Mouse (Mus musculus): Measurements from ENCODE around the gene Ccdc142. TPM values are rescaled to one million over a fixed set of nuclear protein-coding genes. Genes with fewer than 3 reads are reported as not detected.

The Ccdc142 gene
- polyA plus RNA-seq, 1 experiment from 2014 or later, result 2.0 TPM

- peak overlapping the region; percentile 27 for H3K4me2 ChIP-seq (ENCODE audit: low read length)
- no peak for TF ChIP-seq CTCF (IDR thresholded peaks at IDR 0.05; ENCODE audit: low read depth)
- 0 out of 2 replicates have a peak, but pooled peaks cover 9% of the 10 kb centered on the region for H3K4me1 ChIP-seq (replicated peaks; ENCODE audit: insufficient read depth, low read length)
- DNase-seq (ENCODE audit: low spot score), result peak; percentile 76
- peak overlapping the region; percentile 64 for H3K27ac ChIP-seq
- no peak for ATAC-seq (replicated peaks; ENCODE audit: low FRiP score, low read depth)
- no peak overlapping the region for H3K4me3 ChIP-seq (replicated peaks; ENCODE audit: low read depth, low read length)
- no peaks in the 10 kb centered on the region for H3K36me3 ChIP-seq (ENCODE audit: insufficient read depth, low read length)
- no peak overlapping the region for H3K9ac ChIP-seq (ENCODE audit: low read depth, low read length)
- WGBS, result 29% methylated on average over 6 of the region's 6 CpGs
- peaks cover 15% of the 10 kb centered on the region; the same call in 1 of the 2 replicates for H3K27me3 ChIP-seq (ENCODE audit: insufficient read depth, low read length)
- no peaks in the 10 kb centered on the region for H3K9me3 ChIP-seq (replicated peaks; ENCODE audit: low read length)
These were observed 8.8 kb upstream of the Ccdc142 start for GRCm38 (mm10) chr6:83092416-83093127.

- ATAC-seq (replicated peaks; ENCODE audit: low FRiP score, low read depth) (no peak), DNase-seq (ENCODE audit: low spot score) (no peak)
- H3K4me3 ChIP-seq (replicated peaks; ENCODE audit: low read depth, low read length), result no peak overlapping the region
- no peak for TF ChIP-seq CTCF (IDR thresholded peaks at IDR 0.05; ENCODE audit: low read depth)
- H3K4me2 ChIP-seq (ENCODE audit: low read length), result no peak overlapping the region
- no peak overlapping the region for H3K9ac ChIP-seq (ENCODE audit: low read depth, low read length)
- no peaks in the 10 kb centered on the region for H3K9me3 ChIP-seq (replicated peaks; ENCODE audit: low read length)
- H3K27me3 ChIP-seq (ENCODE audit: insufficient read depth, low read length), result no peaks in the 10 kb centered on the region
- no peaks in the 10 kb centered on the region for H3K36me3 ChIP-seq (ENCODE audit: insufficient read depth, low read length)
- no peak overlapping the region for H3K27ac ChIP-seq
- WGBS, result 60% methylated on average over 6 of the region's 6 CpGs
- 0 out of 2 replicates have a peak, but pooled peaks cover 9% of the 10 kb centered on the region for H3K4me1 ChIP-seq (replicated peaks; ENCODE audit: insufficient read depth, low read length)
These were observed 5.4 kb upstream of the Ccdc142 start for GRCm38 (mm10) chr6:83095968-83096367.

- Histone ChIP-seq H3K4me1 (replicated peaks; ENCODE audit: insufficient read depth, low read length) (peaks cover 18% of the 10 kb centered on the region), H3K27me3 (ENCODE audit: insufficient read depth, low read length) (no peaks in the 10 kb centered on the region), H3K36me3 (ENCODE audit: insufficient read depth, low read length) (no peaks in the 10 kb centered on the region), H3K4me3 (replicated peaks; ENCODE audit: low read depth, low read length) (no peak overlapping the region), H3K4me2 (ENCODE audit: low read length) (no peak overlapping the region), H3K9me3 (replicated peaks; ENCODE audit: low read length) (no peaks in the 10 kb centered on the region), H3K27ac (0 out of 2 replicates have a peak overlapping the region, but pooled peaks have one; percentile 5), H3K9ac (ENCODE audit: low read depth, low read length) (no peak overlapping the region)
- TF ChIP-seq CTCF (IDR thresholded peaks at IDR 0.05; ENCODE audit: low read depth), result no peak
- ATAC-seq (replicated peaks; ENCODE audit: low FRiP score, low read depth) (no peak), DNase-seq (ENCODE audit: low spot score) (peak; percentile 89)
- 13% methylated on average over 2 of the region's 2 CpGs for WGBS
These were observed 3.0 kb upstream of the Ccdc142 start for GRCm38 (mm10) chr6:83098411-83098810.

- peak overlapping the region; percentile 81 for H3K4me2 ChIP-seq (ENCODE audit: low read length)
- peak; percentile 69 for TF ChIP-seq CTCF (IDR thresholded peaks at IDR 0.05; ENCODE audit: low read depth)
- ATAC-seq (replicated peaks; ENCODE audit: low FRiP score, low read depth) (peak; percentile 67), DNase-seq (ENCODE audit: low spot score) (peak; percentile 80)
- peak overlapping the region; percentile 83 for H3K27ac ChIP-seq
- H3K9ac ChIP-seq (ENCODE audit: low read depth, low read length), result peak overlapping the region; percentile 81
- WGBS, result under 1% methylated on average over 63 of the region's 74 CpGs
- H3K4me1 ChIP-seq (replicated peaks; ENCODE audit: insufficient read depth, low read length), result peaks cover 19% of the 10 kb centered on the region
- peak overlapping the region; percentile 71 for H3K4me3 ChIP-seq (replicated peaks; ENCODE audit: low read depth, low read length)
- H3K36me3 ChIP-seq (ENCODE audit: insufficient read depth, low read length), result no peaks in the 10 kb centered on the region
- H3K9me3 ChIP-seq (replicated peaks; ENCODE audit: low read length), result no peaks in the 10 kb centered on the region
- no peaks in the 10 kb centered on the region for H3K27me3 ChIP-seq (ENCODE audit: insufficient read depth, low read length)
These were observed 521 bp downstream of the Ccdc142 start for GRCm38 (mm10) chr6:83101688-83102556.

GRCm38 (mm10) chr6:83103130-83103650 is 1.8 kb downstream of the Ccdc142 start:
- WGBS, result 58% methylated on average over 11 of the region's 11 CpGs
- peak overlapping the region; percentile 81; the same call in 1 of the 2 replicates for H3K4me2 ChIP-seq (ENCODE audit: low read length)
- no peaks in the 10 kb centered on the region for H3K9me3 ChIP-seq (replicated peaks; ENCODE audit: low read length)
- no peak for DNase-seq (ENCODE audit: low spot score)
- H3K36me3 ChIP-seq (ENCODE audit: insufficient read depth, low read length), result no peaks in the 10 kb centered on the region
- no peaks in the 10 kb centered on the region for H3K27me3 ChIP-seq (ENCODE audit: insufficient read depth, low read length)
- no peak overlapping the region for H3K4me3 ChIP-seq (replicated peaks; ENCODE audit: low read depth, low read length)
- peaks cover 19% of the 10 kb centered on the region for H3K4me1 ChIP-seq (replicated peaks; ENCODE audit: insufficient read depth, low read length)
- H3K9ac ChIP-seq (ENCODE audit: low read depth, low read length), result peak overlapping the region; percentile 81
- TF ChIP-seq CTCF (IDR thresholded peaks at IDR 0.05; ENCODE audit: low read depth), result no peak
- ATAC-seq (replicated peaks; ENCODE audit: low FRiP score, low read depth), result no peak
- H3K27ac ChIP-seq, result no peak overlapping the region

GRCm38 (mm10) chr6:83104158-83104557 is 2.8 kb downstream of the Ccdc142 start:
- Histone ChIP-seq H3K27ac (no peak overlapping the region), H3K4me3 (replicated peaks; ENCODE audit: low read depth, low read length) (no peak overlapping the region), H3K4me2 (ENCODE audit: low read length) (no peak overlapping the region), H3K27me3 (ENCODE audit: insufficient read depth, low read length) (no peaks in the 10 kb centered on the region), H3K4me1 (replicated peaks; ENCODE audit: insufficient read depth, low read length) (peaks cover 19% of the 10 kb centered on the region), H3K9ac (ENCODE audit: low read depth, low read length) (no peak overlapping the region), H3K36me3 (ENCODE audit: insufficient read depth, low read length) (no peaks in the 10 kb centered on the region), H3K9me3 (replicated peaks; ENCODE audit: low read length) (no peaks in the 10 kb centered on the region)
- ATAC-seq (replicated peaks; ENCODE audit: low FRiP score, low read depth) (no peak), DNase-seq (ENCODE audit: low spot score) (no peak)
- 71% methylated on average over 4 of the region's 4 CpGs for WGBS
- no peak for TF ChIP-seq CTCF (IDR thresholded peaks at IDR 0.05; ENCODE audit: low read depth)
